Mouse (Mus musculus) hindlimb bud, embryonic 11.5 days (tissue): ENCODE measurements at regions not wholly inside any gene's neighbourhood (a gene's known extent, or its start where the extent isn't known, plus 50 kb on each side); places are given as distances from the start of the nearest gene placed in this dataset.
A peak's percentile ranks its signal among the peaks of the same experiment; 100 is the strongest.

ENCODE experiments used
- DNase-seq: peaks from one replicate; pipeline ENCODE4 v3.0.0-alpha.2; 2012; ENCODE audit warnings: low read depth, low spot score; ENCODE audit errors: extremely low spot score

DNA sequence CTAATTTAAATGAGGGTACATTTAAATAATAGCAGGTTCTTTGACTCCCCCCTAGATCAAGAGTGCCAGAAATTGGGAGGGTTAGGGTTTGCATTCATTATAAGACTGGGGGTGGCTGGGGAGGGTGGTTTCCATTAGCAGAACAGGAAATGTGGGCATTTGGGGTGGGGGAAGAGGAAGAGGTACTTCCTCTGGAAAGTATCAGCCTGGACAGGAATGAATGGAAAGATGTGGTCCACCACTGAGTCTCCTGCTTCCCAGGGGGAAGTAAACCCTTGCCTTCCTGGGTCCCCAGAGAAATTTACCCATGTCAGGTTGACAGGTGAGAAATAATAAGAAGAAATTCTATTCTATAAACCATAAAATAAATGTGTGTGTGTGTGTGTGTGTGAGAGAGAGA is 171.5 kb upstream of the Serpine2 start:
- no peak for DNase-seq

DNA sequence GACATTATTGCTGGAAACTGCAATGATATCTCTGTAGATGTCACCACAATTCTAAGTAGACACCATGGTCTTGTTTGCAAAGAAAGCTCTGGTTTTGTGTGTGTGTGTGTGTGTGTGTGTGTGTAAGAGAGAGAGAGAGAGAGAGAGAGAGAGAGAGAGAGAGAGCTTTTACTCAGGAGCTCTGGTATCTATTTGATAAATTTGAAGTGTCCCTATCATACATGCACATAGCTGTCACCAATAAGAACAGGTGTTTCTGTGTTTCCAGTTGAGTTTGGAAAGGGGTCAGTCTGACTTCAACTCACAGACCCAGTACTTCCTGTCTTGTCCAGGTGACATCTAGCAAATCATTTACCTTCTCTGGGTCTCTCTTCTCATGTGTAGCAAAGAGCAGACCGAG is 169.7 kb upstream of the Serpine2 start:
- DNase-seq: no peak

DNA sequence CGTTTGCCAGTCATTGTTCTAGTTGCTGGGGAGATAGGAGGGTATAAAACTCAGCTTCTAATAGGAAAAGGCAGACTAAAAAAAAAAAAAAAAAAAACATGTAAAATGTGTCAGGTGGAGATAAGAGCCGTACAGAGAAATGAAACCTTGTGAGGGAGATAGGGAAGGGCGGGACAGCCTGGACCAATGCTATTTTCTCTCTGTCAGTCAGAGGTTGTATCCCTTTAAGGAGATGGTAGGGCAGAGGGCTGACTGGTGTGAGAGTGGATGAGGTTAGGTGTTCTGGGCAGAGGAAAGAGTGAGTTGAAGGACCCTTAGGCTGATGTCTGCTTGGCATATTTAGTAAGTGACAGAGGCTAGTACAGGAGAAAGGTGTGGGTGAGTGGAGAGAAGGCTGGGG is 169.2 kb upstream of the Serpine2 start:
- DNase-seq: no peak

DNA sequence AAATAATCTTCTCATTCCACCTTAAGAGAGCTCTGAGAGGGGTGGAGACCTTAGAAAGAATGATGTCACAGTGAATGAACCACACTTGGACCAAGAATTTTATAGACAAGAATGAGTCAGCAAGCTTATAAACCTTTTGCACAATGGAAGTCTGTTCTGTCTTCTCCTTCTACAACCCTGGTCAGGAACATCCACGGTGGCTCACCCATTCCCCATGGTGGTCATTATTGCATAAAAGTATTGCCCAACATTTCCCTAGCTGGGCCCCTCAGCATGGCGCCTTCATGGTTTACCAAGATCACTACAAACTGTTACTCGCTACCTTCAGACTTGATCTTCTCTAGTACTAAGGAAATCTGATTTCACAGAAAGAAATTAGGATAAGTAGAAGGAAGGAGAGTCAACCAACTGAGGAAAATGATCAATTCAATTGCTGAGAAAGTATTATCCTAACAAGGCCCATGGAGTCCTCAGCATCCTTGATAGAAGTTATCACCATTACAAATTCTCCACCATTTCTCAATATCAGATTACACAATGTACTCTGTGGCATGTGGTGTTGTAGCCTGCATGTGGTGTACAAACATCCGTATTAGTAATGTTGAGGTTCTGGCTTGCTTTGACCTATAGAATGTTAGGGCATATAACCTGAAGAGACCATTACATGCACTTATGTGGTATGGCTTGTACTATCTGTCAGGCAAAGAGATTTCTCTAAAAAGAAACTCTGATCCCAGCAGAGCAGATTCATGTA is 165.1 kb upstream of the Serpine2 start:
- DNase-seq: no peak

DNA sequence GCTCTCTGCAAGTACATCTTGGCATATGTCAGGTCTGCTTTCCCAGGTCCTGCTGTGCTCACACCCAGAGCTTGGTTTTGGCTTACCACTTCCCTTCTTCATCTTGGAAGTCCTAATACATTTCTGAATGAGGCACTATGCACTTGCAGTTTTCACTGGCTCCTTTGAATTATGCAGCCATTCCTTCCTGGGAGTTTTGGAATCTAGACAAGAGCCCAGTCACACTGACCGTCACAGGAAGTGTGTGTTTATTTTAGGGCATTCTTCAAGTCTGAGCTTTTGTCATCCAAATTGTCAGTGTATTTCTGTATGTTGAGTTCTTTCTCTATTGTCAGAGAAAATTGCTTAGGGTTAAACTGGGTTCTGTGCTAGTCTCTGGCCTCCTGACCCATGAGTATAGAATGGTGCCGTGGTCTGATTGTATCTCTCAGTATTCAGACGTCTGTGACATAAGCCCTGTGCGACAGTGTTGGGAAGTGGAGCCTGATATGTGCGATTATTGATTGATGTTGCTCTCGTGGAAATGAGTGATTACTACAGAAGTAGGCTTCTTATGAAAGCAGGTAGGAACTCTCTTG is 162.6 kb upstream of the Serpine2 start:
- DNase-seq: no peak

DNA sequence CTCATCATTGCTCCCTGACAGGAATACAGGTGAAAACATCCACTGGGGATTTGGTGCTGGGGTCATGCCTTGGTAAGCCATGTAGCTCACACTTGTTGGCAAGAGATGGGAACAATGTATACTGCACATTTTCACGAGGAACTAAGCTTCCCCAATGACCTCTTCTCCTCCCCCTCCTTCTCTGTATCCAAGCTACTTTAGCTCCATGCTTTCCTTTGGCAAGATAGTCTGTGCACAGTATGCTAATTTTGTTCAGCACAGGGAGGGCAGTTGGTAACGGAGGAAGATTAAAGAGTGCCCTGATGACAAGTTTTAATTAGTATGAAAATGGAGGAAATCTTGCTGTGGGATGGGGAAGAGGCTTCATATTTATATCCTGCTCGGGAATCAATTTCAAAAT is 160.9 kb upstream of the Serpine2 start:
- DNase-seq: no peak

DNA sequence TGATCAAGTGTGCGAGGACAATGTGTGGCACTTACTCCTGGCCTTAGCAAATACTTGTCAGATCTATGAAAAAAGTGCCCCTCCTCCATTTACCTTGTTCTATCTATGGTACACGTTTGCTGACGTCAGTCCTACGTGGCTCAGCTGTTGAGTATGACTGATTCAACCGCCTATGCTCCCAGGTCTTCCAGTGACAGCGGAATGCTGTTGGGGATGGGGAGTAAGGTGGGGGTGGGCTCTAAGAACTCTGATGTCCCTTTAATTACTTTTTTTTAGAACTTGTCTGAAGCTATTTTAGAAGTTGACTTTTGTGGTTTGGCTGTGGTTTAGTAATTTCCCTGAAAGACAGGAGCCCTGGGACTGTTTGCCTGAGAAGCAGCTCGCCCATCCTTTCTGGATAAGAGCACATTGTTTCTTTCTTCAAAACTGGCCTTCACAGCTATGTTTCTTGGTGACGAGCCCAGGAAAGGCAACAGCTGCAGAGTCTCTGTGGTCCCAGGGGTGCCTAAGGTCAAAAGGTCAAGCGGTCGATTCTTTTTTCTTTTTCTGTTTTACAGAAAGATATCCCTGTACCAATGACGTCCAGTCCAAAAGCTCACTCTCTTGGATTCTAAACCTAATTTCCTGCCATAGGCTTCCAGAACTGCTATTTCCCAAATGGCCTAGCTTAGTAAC is 157.5 kb upstream of the Serpine2 start:
- DNase-seq: no peak

DNA sequence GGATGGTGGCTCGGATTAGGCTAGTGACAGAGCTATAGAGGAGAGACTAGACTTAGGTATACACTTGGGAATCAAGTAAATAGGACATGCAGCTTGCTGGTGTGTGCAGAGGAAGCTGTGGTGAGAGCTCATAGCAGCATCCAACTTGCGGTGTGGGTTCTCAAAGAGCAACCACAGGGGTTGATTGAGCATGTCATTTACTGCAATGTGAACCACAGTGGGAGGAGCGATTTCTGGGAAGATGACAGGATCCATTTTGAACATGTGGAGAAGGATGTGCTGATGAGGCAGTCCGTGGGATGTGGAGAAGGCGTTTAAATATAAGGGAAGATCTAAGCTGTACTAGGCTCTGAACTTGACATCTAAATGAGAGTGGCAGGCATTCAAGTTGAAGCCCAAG is 154.5 kb upstream of the Serpine2 start:
- no peak for DNase-seq

DNA sequence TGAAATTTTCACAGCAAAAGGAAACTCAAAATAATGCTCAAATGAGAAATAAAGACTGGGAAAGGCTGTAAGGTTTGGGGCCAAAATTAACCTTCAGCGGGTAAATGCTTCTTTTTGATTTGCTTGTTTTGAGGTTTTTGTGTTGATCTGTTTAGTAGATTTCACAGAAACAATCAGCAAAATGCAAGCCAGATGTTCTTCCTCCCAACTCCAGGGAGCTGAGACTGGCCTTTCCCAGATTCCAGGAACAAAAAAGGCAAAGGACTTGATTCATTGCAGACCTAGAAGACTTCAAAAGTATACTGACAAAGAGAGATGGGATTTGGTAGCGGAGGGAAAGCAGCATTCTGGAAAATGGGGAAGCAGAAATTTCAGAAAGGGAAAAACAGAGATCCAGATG is 153.6 kb upstream of the Serpine2 start:
- peak; percentile 18 for DNase-seq

DNA sequence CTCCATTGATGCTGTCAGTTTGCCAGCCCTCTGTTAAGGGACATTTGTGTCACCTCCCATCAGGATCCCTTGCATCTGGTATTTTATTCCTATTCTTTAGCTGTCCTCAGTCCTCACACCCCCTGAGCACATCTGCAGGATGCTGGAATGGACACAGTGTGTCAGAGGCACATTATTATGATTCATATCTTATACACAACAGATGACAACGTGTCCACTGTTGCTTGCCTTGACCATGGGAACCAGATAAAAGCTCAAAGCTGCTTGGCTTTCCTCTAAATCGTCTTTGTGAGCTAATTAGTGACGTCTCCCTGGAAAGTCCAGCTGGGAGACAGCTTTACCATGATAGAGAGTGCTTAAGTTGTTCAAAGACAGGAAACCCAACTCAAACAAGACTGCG is 149.7 kb upstream of the Serpine2 start:
- DNase-seq: no peak

DNA sequence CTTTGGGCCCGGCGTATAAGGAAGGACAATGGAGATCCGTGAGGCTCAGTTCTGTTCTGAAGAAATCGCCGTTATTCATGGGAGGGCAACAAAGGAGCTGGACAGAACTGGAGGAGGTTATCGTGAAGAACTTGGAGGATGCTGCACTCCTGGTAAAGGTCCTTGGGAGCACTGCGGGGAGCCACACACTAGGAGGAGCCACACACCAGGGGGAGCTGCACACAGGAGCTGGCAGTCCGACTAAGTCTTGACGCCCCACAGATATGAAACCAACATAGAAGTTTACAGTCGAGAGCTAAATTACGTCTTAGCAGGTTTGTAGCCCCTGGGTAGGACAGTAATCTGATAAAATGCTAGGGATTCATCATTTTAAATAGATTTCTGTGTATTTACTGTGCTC is 138.1 kb upstream of the Serpine2 start:
- no peak for DNase-seq

DNA sequence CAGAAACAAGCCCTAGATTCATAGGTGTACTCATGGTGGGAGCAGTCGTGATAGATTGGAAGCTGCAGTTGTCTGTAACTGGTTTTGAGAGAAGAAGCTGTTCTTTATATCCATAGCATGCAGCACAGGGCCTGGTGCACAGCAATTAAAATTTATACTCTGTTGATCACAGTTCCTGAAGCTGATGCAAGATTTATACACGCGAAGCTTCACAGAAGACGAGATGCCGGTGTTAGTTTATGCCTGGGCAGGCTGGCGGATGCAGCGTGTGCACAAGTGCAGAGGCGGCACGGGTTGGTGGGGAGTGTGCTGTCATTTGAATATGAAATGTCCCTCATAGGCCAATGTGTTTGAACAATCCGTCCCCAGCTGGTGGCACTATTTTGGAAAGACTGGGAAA is 136.9 kb upstream of the Serpine2 start:
- no peak for DNase-seq

DNA sequence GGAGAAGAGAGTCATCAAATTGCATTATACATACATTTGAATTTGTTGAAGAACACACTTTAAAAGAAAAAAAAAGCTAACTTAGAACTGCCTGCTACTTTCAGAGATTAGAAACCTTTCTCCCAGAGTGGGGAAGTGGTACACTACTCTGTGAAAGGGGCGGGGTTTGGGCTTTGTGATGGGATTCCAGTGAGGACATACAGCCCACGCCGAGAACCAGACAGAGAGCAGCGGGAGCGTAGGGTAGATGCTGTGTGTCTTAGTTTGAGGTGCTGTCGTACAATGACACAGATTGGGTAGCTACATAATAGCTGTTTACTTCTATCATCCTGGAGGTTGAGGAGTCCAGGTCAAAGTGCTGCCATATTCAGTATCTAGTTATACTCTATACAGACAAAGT is 136.5 kb upstream of the Serpine2 start:
- DNase-seq: no peak

DNA sequence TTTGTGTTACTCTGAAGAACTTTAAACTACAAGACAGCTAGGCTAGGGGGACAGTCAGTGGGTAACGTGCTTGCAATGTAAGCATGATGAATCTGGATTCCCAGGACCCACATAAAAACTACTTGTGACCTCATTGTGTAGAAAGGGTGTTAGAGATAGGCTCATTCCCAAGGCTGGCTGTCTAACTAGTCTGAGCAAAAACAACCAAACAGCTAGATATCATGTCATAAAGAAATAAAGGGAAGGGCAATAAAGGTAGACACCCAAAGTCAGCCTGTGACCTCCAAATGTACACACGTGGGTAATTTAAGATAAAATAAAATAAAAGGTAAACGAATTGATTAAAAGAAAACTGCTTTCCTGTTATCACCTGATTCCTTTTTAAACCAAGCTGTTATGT is 123.7 kb upstream of the Serpine2 start:
- no peak for DNase-seq

DNA sequence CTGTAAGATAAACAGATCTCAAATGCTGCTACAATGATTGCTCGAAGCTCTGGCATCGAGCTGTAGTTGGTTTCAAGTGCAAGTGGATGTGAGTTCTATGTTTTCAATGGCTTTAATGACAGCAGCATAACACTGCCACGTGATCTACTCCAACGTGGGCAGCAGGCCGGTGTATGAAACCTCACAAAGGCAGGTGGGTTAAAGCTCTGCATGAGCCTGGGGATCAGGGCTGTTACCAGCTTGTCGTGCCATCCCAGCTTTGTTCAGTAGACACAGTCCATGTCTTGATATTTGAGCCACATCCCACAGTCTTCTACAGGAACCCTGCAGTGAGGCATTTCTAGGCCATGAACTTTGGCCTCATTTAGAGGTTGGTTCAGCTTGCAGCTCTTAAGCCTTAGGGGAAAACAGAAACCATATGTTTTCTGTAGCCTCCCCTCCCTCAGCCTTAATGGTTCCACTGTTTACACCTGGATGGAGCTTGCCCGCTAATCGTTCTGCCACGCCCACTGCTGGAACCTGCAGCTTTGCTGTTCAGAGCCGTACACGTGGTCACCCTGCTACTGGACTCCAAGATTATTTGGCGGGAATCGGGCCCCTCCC is 121.8 kb upstream of the Serpine2 start:
- DNase-seq: peak; percentile 76

DNA sequence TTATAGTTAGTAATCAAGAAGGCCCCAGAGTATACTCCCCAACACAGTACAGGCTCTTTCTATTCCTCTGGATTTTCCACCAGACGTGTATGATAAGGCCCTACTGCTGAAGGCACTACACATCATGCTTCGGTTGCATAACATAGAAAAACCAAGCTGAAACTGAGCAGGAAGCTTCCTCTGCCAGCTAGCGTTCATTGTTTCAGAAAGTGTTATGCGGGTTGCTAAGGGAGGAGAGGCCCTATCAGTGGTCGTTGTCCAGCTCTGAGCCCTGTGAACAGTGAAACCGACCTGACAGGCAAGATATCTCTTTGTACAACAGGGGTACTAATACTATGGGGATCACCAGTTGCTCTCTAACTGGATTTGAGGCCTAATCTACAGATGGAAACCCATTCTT is 118.9 kb upstream of the Serpine2 start:
- DNase-seq: no peak

DNA sequence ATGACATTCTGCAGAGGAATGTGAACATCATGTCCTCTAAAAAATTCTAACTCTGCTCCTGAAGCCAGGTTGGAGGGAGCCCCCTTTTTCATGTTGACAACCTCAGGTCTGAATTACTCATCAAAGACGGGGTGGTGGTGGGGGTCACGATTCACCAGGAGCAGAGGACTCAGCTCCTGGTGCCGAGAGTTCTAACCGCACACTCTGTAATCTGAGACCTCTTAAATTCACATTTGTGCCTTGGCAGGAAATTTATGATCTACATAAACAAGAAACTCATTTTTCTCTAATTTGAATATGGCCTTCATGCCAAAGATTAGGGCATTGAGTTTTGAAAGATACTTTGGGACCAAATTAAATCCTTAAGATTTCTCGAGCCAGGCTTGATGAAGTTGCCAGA is 117.2 kb upstream of the Serpine2 start:
- peak; percentile 26 for DNase-seq

DNA sequence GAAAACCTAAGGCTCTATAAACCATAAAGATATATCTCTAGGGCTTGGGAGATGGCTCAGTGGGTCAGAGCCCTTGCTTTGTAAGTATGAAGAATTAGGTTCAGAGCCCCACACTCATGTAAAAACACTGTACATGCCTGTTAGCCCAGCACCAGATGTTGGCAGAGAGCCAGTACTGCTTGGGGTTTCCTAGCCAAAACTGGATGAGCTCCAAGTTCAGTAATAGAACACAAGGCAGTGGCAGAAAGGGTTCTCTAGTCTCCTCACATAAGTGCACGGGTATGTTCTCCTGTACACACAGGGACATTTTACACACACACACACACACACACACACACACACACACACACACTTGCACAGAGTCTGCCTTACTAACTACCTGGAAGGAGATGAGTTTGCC is 95.1 kb upstream of the Serpine2 start:
- no peak for DNase-seq

DNA sequence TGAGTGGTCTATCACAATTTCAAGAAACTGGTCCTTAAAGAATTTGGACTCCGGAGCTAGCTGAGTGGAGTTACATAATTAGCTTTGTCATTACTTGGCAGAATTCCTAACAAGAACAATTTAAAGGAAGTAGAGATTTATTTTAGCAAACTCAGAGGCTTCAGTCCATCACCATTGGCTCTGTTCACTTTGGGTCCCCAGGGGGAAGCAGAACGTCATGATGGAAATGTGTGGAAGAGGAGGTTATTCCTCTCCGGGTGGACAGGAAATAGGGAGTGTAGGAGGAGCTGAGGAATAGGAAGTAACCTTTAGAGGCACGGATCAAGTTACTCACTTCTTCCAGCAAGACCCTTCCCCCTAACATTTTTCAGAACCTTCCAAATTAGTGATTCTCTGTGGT is 83.3 kb upstream of the Serpine2 start:
- DNase-seq: no peak

DNA sequence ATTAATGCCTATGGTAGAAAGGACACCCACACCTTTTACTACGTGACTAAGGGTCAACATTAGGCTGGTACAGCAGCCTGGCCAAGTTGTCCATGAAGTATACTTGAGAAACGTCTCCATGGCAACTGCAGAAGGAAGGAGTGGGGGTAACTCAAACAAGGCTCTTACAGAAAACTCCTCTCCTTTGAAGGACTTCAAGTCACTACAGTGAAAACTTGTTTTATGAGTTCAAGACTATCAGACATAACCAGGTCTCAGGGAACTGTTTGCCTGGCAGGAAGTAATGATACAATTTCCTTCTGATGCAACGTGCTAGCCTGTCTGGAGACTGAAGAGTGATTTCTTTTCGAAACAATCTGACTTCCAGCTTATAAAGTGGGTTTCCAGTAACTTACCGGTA is 71.5 kb upstream of the Serpine2 start:
- no peak for DNase-seq

DNA sequence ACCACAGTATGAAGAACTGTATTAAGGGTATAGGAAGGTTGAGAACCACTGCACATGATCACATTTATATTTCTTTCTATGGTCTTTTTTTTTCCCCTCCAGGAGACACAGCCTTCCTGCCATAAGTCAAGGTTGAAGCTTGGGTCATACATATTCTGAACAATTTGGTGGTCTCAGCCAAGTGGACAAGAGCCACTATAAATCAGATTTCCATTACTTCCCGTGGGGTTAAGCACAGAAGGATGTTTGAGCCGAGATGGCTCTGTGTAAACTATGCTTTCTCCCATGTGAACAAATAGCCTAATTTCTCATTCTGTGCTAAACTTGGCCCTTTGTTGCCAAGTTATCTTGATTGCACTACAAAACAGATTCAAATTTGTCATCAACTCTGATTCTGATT is 66.8 kb upstream of the Serpine2 start:
- no peak for DNase-seq

DNA sequence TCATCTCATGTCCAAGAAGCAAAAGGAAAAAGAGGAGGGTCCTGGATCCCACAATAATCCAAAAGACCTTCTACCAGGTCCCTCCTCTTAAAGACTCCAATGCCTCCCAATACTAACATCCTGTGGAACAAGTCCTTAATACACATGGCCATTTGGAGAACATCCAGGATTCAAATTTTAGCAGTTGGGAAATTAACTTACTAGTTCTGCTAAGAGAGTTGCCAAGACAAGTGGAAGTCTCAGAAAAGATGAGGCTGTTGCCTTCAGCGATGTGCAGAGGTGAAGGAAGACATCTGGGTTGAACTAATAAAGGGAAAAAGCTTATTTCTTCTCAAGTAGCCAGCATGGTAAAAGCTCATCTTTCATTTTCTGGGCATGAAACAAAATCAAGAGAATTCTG is 64.8 kb upstream of the Serpine2 start:
- no peak for DNase-seq
